Mouse (Mus musculus): Measurements from ENCODE around the gene Wipf1.

Wipf1 gene

GRCm38 (mm10) chr2:73466481-73466880 lies 63.1 kb downstream of the Wipf1 start:
- DNase-seq: no peak

GRCm38 (mm10) chr2:73463431-73464194 lies 65.9 kb downstream of the Wipf1 start:
- peak; percentile 69 for DNase-seq

DNA sequence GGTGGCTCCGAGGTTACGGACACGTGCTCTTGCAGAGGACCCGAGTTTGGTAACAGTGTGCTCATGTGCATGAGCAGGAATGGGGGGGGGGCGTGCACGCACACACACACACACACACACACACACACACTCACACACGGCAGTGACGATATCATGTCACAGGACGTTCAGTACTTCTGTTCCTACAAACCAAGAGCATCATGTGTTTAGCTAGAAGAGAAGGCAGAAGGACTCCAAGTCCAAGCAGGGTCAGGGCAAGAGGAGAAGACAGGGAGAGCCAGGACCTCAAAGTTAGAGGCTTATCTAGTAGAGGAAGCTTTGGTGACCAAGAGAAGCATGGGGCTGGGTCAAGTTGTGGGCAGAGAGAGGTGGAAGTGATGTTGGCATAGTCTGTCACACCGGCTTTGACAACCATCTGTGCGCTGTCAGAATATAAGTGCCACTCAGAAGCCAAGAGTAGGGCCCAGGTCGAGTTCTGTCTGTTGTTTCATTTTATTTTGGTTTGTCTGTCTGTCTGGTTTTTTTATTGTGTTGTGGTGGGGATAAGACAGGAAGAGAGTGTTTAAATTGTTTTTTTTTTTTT lies 66.7 kb downstream of the Wipf1 start:
- DNase-seq: no peak

GRCm38 (mm10) chr2:73462265-73462664 lies 67.3 kb downstream of the Wipf1 start:
- DNase-seq: no peak

DNA sequence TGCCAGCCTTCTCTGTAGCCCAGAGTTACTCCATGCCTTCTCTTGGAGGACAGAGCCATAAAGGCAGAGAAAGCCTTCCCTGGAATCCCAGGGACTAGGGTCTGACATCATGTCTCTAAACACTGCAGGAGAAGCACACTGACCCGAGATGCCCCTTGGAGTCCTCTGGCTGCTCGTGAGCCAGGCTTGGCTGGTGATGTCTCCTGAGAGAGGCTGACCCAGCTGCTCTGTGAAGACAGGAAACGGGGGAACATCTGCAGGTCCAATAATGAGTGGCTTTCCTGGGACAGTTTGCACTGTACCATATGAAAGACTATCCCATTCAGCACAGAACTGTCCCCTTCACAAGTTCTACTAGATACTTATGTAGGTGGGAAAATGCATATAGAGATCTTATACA lies 69.4 kb downstream of the Wipf1 start:
- DNase-seq: no peak

GRCm38 (mm10) chr2:73459607-73460153 lies 69.9 kb downstream of the Wipf1 start:
- no peak for DNase-seq

- no peak for DNase-seq
Measured at GRCm38 (mm10) chr2:73456886-73457285, 72.6 kb downstream of the Wipf1 start.

DNA sequence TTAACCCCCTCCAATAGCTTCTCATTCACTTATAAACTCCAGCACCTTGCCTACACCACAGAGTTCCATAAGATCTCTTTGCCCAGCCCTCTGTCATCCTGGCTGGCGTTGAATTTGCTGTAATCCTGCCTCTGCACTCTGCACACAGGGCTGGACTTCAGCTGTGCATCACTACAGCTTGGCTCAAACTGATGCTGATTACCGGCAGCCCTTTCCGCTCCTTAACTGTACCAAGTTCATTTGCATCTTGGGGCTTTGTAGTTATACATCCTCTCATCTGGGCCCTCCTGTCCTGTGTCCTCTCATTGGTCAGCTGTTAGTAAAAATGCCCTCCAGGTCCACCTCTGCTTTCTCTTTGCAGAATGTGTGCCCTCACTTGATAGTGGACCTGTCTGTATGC lies 73.4 kb downstream of the Wipf1 start:
- no peak for DNase-seq

GRCm38 (mm10) chr2:73455541-73455940 lies 74.0 kb downstream of the Wipf1 start:
- no peak for DNase-seq

GRCm38 (mm10) chr2:73454682-73455081 lies 74.9 kb downstream of the Wipf1 start:
- no peak for DNase-seq

DNA sequence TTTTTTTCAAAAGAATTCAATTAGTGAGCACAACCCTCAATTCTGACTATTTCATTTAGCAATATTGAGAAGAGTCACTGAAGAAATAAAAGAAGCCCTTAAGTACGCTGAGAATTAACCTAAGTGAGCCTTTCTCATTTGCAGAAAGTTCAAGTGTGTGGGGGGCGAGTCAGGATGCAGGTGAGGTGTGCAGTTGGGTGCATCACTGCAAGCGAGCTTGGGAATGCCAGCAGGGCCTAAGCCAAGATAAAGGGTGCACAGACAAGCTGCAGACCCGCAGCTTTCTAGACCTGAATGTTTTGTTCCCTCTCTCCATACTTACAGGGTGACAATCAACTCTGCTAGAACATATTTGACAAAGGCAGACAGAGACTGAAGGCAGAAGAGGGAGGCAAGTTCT lies 75.3 kb downstream of the Wipf1 start:
- peak; percentile 68 for DNase-seq

DNA sequence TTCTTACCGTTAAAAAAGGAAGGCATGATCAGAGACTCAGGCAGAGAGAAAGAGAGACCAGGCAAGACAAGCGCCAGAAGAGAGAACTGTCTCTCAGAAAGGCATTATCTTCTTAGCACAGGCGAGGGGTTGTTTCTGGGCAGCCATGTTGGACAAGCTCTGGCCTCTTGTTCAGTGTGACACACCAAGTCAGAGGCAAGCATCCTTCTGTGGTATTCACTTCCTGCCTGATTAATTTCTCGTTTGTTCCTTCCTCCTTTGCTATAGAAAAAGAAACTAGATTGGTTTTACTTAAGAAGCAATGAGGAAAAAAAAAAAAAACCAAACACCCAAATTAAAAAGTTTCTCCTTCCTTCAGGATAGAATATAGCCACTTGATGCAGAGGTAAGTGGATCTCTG lies 75.8 kb downstream of the Wipf1 start:
- peak; percentile 45 for DNase-seq

GRCm38 (mm10) chr2:73453085-73453484 lies 76.4 kb downstream of the Wipf1 start:
- no peak for DNase-seq

DNA sequence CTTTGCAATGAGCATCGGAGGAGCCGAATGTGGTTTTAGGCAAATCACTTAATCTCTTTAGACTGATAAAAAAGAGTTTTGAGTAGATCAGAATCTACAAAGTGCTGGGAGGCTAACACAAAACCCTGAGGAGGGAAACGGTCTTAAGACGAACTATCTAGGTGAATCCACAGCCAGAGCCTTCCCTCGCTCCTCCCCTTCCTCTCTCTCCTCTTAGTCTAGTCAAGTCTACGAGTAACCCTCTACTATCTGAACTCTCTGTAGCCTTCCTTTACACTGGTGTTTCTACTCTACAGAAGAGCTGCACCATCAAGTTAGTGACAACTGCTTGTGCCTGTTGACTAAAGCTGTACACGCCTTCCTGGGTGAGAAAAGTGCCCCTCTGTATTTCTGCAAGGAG lies 77.0 kb downstream of the Wipf1 start:
- DNase-seq: peak; percentile 80

DNA sequence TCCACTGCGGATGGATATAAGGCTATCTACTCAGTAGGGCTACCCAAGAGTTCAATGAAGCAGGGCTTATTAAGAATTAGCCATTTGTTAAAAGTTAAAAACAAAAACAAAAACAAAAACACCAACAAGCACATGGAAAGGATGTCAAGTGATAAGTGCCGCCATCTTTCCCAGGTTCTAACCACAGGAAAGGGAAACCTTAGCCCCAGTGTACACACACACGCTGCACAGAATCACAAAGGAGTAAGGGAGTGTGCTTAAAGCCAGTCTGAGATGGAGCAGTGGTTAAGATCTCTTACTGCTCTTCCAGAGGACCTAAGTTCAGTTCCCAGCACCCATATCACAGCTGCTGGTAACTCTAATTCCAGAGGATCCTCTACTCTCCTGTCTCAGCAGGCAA lies 78.0 kb downstream of the Wipf1 start:
- no peak for DNase-seq

DNA sequence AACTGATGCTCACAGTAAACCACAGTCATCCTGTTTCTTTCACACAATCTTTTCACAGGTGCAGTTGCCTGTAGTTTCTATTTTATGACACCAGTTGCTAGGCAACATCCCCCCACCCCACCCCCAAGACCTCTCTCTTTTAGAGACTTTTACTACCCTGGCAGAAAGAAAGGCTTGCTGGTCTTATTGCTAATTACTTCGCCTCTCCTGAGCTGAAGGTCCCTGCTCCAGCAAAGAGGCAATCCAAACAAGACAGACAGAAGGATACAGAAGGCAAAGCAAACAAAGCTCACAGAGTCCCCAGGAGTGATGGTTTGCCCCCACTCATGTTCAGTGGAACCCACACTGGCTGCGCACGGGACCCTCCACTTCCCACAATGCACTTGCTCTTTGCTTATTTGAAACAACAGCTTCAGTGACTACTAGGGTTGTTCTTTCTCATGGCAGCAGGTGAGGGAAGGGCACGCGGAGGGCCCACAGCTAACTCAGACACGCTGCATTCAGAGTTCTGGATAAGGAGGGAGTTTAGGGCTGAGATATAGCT lies 79.3 kb downstream of the Wipf1 start:
- peak; percentile 79 for DNase-seq

DNA sequence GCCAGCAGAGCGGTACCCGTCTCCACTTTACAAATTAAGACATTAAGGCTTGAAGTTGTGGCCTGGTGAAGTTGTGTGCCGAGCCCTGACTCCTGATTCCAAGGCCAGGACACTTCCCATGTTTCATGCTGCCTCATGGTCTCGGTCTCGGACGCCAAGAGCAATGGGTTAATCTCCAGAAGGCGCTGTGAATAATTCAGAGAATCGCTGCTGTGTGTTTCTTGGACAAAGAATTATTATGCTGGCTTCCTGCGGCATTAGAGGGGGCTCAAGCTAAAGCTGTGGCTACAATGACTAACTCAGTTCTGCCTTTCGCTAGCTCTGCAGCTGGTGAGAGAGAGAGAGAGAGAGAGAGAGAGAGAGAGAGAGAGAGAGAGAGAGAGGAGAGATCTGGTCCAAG lies 85.5 kb downstream of the Wipf1 start:
- no peak for DNase-seq

GRCm38 (mm10) chr2:73442015-73442414 lies 87.5 kb downstream of the Wipf1 start:
- no peak for DNase-seq

DNA sequence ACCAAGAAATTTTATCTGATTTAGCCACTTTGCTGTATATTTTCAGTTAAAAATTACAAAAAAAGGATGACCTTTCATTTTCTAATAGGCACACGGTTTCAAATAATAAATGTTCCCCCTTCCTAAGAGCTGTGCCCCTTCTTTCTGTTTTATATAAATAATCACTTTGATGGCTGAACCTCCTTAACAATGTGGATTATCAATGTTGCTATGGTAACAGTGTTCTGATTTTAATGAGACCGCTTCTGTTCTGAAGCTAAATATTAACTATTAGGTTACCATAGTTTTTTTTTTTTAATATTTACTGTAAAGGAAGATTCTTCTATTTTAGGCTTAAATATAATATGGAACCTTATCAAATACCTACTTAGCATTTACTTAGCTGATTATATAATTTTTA lies 89.2 kb downstream of the Wipf1 start:
- no peak for DNase-seq

- no peak for DNase-seq
Measured at GRCm38 (mm10) chr2:73436976-73437375, 92.6 kb downstream of the Wipf1 start.

DNA sequence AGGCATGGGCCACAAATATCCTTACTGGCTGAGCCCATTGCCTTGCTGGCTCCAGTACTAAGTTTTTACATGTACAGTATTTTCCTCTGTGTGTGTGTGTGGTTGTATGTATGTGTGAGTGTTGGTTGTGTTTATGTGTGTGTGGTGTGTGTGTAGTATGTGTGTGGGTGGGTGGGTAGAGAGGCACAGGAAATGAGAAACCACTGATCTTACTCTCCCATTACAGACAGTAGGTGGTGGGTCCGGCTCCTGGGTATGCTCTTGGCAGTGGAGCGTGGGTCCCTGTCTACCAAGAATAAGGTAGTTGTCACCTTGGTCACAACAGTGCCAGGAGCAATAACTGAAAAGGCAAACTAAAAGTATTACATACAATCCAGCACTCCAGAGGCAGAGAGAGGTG lies 93.7 kb downstream of the Wipf1 start:
- DNase-seq: no peak

- DNase-seq: no peak
Measured at GRCm38 (mm10) chr2:73431959-73432396, 97.6 kb downstream of the Wipf1 start.

DNA sequence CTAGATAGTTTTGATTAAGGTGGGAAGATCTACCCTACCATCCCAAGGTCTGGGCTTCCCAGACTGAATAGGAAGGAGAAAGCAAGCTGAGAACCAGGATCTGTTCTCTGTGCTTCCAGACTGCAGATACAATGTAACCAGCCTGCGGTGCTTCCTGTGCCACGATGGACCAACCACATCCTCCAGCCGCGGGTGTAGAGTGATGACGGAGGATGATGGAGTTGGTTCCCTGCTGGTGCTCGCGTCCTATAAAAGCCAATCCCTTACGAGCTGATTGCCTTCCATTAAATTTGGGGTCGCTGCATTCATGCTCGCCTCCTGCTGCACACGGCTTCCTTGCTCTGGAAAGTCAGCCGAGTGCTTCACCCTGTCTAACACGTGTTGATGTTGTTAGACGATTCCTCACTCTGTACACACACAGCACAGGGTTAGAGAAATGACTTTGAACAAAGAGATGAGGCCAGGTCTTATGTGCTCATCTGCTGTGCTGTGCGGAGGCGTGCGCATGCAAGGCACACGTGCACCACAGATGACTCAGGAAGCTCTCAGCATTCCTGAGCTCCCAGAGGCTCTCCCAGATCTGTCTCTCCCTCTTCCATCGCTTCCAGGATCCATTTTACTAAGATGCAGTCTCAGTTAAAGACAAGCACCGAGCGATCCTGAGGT lies 100.6 kb downstream of the Wipf1 start:
- DNase-seq: no peak

- DNase-seq: peak; percentile 64
Measured at GRCm38 (mm10) chr2:73427293-73427692, 102.2 kb downstream of the Wipf1 start.
